Mouse (Mus musculus): ENCODE measurements around the gene Rabac1. TPM values are rescaled to one million over a fixed set of nuclear protein-coding genes. Genes with fewer than 3 reads are reported as not detected.

The Rabac1 gene
- 84.6 and 89.7 TPM in 2 replicates for polyA plus RNA-seq (2012; rRNA removed)

GRCm38 (mm10) chr7:24971972-24972893 is at the start of gene Rabac1:
Rabac1 (minus strand) TSS chr7:24972754.

GRCm38 (mm10) chr7:25005421-25006065 is 33.0 kb upstream of the Rabac1 start, which contains the start of gene Atp1a3:
Atp1a3 (minus strand) TSS chr7:25005958.

GRCm38 (mm10) chr7:24944257-24944950 is 28.1 kb downstream of the Rabac1 start, which contains the start of gene Gm4881:
Gm4881 (minus strand) TSS chr7:24944494.

Other genes starting within 250 kb of the Rabac1 start
- gene Gm4763, start 245.8 kb downstream of the Rabac1 start, polyA plus RNA-seq (2012; rRNA removed) = not detected in 2 replicates
- 20.4 and 31.4 TPM in 2 replicates for gene Cd177, start 212.4 kb downstream of the Rabac1 start, polyA plus RNA-seq (2012; rRNA removed)
- gene Ceacam10, start 195.5 kb downstream of the Rabac1 start, polyA plus RNA-seq (2012; rRNA removed) = 7.0 and 7.4 TPM in 2 replicates
- 3.8 and 4.1 TPM in 2 replicates for gene Gm9844, start 110.5 kb downstream of the Rabac1 start, polyA plus RNA-seq (2012; rRNA removed)
- gene Lypd4, start 102.8 kb downstream of the Rabac1 start, polyA plus RNA-seq (2012; rRNA removed) = not detected in 2 replicates
- not detected in 2 replicates for gene Dmrtc2, start 102.7 kb downstream of the Rabac1 start, polyA plus RNA-seq (2012; rRNA removed)
- 500 and 552 TPM in 2 replicates for gene Rps19, start 88.4 kb downstream of the Rabac1 start, polyA plus RNA-seq (2012; rRNA removed)
- 15.1 and 20.2 TPM in 2 replicates for gene Cd79a, start 75.4 kb downstream of the Rabac1 start, polyA plus RNA-seq (2012; rRNA removed)
- 42.5 and 57.9 TPM in 2 replicates for gene Arhgef1, start 69.8 kb downstream of the Rabac1 start, polyA plus RNA-seq (2012; rRNA removed)
- not detected in 2 replicates for gene Gm4881, start 28.3 kb downstream of the Rabac1 start, polyA plus RNA-seq (2012; rRNA removed)
- 0.66 and 0.78 TPM in 2 replicates for gene Atp1a3, start 33.2 kb upstream of the Rabac1 start, polyA plus RNA-seq (2012; rRNA removed)
- gene Grik5, start 99.6 kb upstream of the Rabac1 start, polyA plus RNA-seq (2012; rRNA removed) = 5.0 and 6.4 TPM in 2 replicates
- 8.8 and 10.5 TPM in 2 replicates for gene Zfp574, start 99.8 kb upstream of the Rabac1 start, polyA plus RNA-seq (2012; rRNA removed)
- gene Pou2f2, start 207.0 kb upstream of the Rabac1 start, polyA plus RNA-seq (2012; rRNA removed) = 0.78 and 1.2 TPM in 2 replicates
- 21.9 and 22.7 TPM in 2 replicates for gene Dedd2, start 247.9 kb upstream of the Rabac1 start, polyA plus RNA-seq (2012; rRNA removed)
- gene Zfp526, start 248.7 kb upstream of the Rabac1 start, polyA plus RNA-seq (2012; rRNA removed) = 3.0 and 3.4 TPM in 2 replicates

Measured in liver, embryonic 18 days (tissue).